Mouse (Mus musculus): ENCODE results near the gene Eef2. TPM values are rescaled to one million over a fixed set of nuclear protein-coding genes. Genes with fewer than 3 reads are reported as not detected.
"Not testable (repeated sequence)": the region's sequence is repeated elsewhere in the genome, so short reads cannot be mapped to it uniquely, and the experiment has no call there.

The Eef2 gene
- polyA plus RNA-seq, 1 experiment, result 1,040 TPM

DNA sequence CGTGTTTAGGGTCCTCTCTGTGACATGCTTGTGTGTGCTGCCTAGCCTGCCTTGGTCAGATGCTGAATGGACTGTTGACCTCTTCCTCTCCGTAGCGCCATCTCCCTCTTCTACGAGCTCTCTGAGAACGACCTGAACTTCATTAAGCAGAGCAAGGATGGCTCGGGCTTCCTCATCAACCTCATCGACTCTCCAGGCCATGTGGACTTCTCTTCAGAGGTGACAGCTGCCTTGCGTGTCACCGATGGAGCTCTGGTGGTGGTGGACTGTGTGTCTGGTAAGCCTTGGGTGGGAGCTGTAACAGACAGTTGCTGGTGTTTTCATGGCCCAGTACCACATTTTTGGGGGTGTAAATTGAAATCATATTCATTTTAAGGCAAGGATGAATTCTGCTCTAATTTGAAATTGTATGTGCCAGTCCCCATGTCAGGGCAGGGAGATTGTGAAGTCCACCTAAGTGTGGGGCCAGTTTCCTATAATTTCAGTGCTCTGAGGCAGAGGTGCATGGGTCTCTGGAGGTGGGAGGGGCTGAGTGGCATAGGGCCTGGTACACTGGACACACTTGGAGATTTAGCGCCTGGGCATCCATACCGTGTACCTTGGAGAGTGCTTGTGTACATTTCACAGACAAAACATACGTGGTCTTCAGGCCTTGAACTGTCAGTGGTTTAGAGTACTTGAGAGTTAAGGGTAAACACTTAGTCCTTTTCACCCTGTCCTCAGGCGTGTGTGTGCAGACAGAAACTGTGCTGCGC is 1.7 kb downstream of the Eef2 start:
- TF ChIP-seq CTCF (IDR thresholded peaks at IDR 0.05; ENCODE audit: extremely low read depth, insufficient read depth, low read length) (no peak), POLR2A (IDR thresholded peaks at IDR 0.05; ENCODE audit: extremely low read depth, insufficient read depth, low read length) (no peak)
- Histone ChIP-seq H3K4me1 (ENCODE audit: control insufficient read depth, insufficient read depth, low read length) (peaks cover 5% of the 10 kb centered on the region; the same call in 1 of the 2 replicates), H3K27ac (ENCODE audit: insufficient read depth, low read length) (no peak overlapping the region), H3K4me3 (ENCODE audit: insufficient read depth, low read length) (peak overlapping the region; percentile 70)

DNA sequence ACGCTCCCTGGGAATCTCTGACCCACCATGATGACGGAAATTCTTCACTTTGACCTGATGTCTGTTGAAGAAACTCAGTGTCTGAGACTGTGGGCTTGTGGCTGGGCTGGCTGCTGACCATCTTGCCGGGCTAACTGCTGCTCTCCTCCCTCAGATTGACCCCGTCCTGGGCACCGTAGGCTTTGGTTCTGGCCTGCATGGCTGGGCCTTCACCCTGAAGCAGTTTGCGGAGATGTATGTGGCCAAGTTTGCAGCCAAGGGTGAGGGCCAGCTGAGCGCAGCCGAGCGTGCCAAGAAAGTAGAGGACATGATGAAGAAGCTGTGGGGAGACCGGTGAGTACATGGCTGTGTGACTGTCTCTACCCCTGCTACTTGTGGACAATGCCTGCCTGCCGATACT is 2.5 kb downstream of the Eef2 start:
- Histone ChIP-seq H3K4me3 (ENCODE audit: insufficient read depth, low read length) (no peak overlapping the region), H3K27ac (ENCODE audit: insufficient read depth, low read length) (no peak overlapping the region), H3K4me1 (ENCODE audit: control insufficient read depth, insufficient read depth, low read length) (peaks cover 7% of the 10 kb centered on the region)
- TF ChIP-seq POLR2A (IDR thresholded peaks at IDR 0.05; ENCODE audit: extremely low read depth, insufficient read depth, low read length) (no peak), CTCF (IDR thresholded peaks at IDR 0.05; ENCODE audit: extremely low read depth, insufficient read depth, low read length) (no peak)

DNA sequence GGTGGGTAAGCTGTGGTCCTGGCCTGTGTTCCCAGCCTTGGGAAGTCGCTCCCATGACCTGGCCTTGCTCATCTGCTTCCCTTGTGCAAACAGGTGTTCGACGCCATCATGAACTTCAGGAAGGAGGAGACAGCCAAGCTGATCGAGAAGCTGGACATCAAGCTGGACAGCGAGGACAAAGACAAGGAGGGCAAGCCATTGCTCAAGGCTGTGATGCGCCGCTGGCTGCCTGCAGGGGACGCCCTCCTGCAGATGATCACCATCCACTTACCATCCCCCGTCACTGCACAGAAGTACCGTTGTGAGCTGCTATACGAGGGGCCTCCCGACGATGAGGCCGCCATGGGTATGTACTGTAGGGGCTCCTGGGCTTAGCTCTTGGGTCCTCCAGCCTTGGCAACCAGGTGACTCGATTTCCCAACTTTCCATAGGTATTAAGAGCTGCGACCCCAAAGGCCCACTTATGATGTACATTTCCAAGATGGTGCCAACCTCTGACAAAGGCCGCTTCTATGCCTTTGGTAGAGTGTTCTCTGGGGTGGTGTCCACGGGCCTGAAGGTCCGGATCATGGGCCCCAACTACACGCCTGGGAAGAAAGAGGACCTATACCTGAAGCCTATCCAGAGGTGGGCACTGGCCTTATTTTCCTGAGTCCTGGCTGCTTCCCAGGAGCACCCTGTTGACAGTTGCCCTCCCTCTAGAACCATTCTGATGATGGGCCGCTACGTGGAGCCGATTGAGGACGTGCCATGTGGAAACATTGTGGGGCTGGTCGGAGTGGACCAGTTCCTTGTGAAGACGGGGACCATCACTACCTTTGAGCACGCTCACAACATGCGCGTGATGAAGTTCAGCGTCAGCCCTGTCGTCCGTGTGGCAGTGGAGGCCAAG is 3.3 kb downstream of the Eef2 start:
- peaks cover 7% of the 10 kb centered on the region for H3K4me1 ChIP-seq (ENCODE audit: control insufficient read depth, insufficient read depth, low read length)
- no peak overlapping the region for H3K4me3 ChIP-seq (ENCODE audit: insufficient read depth, low read length)
- TF ChIP-seq POLR2A (IDR thresholded peaks at IDR 0.05; ENCODE audit: extremely low read depth, insufficient read depth, low read length) (no peak), CTCF (IDR thresholded peaks at IDR 0.05; ENCODE audit: extremely low read depth, insufficient read depth, low read length) (no peak)
- no peak overlapping the region for H3K27ac ChIP-seq (ENCODE audit: insufficient read depth, low read length)

DNA sequence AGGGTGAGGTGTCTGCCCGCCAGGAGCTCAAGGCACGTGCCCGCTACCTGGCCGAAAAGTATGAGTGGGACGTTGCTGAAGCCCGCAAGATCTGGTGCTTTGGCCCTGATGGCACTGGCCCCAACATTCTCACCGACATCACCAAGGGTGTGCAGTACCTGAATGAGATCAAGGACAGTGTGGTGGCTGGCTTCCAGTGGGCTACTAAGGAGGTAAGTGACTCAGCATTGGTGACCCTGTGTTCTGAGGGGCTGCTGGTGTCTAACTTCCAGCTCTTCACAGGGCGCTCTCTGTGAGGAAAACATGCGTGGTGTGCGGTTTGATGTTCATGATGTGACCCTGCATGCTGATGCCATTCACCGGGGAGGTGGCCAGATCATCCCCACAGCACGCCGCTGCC is 4.5 kb downstream of the Eef2 start:
- no peak overlapping the region for H3K27ac ChIP-seq (ENCODE audit: insufficient read depth, low read length)
- no peak overlapping the region for H3K4me3 ChIP-seq (ENCODE audit: insufficient read depth, low read length)
- peaks cover 4% of the 10 kb centered on the region for H3K4me1 ChIP-seq (ENCODE audit: control insufficient read depth, insufficient read depth, low read length)
- TF ChIP-seq CTCF (IDR thresholded peaks at IDR 0.05; ENCODE audit: extremely low read depth, insufficient read depth, low read length) (no peak), POLR2A (IDR thresholded peaks at IDR 0.05; ENCODE audit: extremely low read depth, insufficient read depth, low read length) (no peak)

DNA sequence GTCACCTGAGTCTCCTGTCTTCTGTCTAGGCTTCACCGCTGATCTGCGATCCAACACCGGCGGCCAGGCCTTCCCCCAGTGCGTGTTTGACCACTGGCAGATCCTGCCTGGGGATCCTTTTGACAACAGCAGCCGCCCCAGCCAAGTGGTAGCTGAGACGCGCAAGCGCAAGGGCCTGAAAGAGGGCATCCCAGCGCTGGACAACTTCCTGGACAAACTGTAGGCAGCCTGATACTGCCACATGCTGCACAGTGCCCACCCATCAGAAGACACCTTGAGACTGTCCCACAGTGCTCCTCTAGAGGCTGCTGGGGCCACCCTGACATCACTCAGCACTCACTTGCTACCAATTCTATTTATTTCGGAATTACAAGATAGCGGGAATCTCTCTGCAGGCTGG is 5.4 kb downstream of the Eef2 start:
- H3K27ac ChIP-seq (ENCODE audit: insufficient read depth, low read length); H3K4me3 ChIP-seq (ENCODE audit: insufficient read depth, low read length); H3K4me1 ChIP-seq (ENCODE audit: control insufficient read depth, insufficient read depth, low read length): not testable (repeated sequence)

DNA sequence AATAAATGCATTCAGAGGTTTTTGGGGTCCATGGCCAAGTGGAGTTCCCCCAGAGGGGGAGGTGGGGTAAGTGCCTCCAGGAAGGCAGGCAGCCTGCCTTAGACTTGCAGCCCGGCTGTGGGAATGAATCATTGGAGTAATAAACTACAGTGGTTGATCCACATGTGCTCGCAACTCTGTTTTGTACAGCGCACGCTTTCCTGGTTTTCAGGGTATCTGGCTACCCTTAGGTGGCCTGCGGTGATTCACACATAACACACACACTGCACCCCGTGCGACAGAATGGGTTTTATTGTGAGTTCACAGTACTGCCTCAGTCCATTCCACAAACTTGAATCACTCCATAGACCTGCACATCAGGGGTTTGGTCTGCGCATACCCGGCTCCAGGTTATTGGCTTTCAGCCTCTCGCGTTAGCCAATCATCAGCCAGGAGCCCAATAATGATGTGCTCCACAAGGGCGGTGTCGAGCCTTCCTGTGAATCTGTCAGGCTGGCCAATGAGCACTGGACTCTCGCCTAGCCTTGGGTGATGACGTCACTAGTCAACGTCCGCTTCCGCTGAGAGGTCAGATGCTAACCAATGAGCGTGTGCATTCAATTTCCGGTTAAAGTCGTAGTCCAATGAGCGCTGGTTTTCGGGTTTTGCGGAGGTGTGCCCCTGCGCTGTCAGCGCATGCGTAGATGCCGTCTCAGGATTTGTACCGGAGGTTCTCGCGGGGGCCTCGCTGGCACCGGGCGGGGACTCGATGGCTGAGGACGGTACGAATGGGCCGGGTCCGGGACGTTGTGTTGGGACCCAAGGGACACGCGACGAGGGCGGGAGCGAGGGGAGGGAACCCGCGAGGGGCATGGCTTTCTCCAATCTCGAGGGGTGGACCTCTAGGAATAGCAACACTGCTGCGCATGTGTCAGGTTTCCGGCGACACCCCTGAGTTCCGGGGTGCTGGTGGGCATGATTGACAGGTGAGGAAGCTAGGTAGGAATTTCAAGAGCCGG is 6.2 kb downstream of the Eef2 start, which contains the start of gene Dapk3:
TSS of gene Dapk3 (plus strand) at position 670 of the 998 bp plus-strand sequence.
- Histone ChIP-seq H3K27ac (ENCODE audit: insufficient read depth, low read length) (peak within 1 kb of the TSS; percentile 33; the same call in 1 of the 2 replicates), H3K4me3 (ENCODE audit: insufficient read depth, low read length) (peak within 1 kb of the TSS; percentile 45), H3K4me1 (ENCODE audit: control insufficient read depth, insufficient read depth, low read length) (peaks cover 3% of the 10 kb centered on the region)
- TF ChIP-seq POLR2A (IDR thresholded peaks at IDR 0.05; ENCODE audit: extremely low read depth, insufficient read depth, low read length) (peak; percentile 88), CTCF (IDR thresholded peaks at IDR 0.05; ENCODE audit: extremely low read depth, insufficient read depth, low read length) (no peak)

DNA sequence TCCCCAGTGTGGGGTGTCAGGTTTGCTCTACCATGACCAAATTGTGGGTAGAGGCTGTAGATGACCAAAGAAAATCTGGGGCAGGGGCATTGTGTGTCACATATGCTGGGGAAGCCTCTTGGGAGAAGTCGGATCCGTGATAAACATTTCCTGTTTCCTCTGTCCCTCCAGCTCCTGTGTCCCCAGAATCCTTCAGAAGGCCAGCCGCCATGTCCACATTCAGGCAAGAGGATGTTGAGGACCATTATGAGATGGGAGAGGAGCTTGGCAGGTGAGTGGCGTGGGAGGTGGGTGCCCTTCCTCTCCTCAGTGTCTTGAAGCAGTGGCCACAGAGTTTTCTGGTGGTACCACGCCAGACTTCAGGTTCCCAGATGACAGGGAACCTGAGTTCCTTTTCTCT is 7.4 kb downstream of the Eef2 start, which contains the start of gene 4930442H23Rik:
TSS of gene 4930442H23Rik (minus strand) at position 45 of the 400 bp plus-strand sequence.
- TF ChIP-seq POLR2A (IDR thresholded peaks at IDR 0.05; ENCODE audit: extremely low read depth, insufficient read depth, low read length), result no peak
- no peak for TF ChIP-seq CTCF (IDR thresholded peaks at IDR 0.05; ENCODE audit: extremely low read depth, insufficient read depth, low read length)

DNA sequence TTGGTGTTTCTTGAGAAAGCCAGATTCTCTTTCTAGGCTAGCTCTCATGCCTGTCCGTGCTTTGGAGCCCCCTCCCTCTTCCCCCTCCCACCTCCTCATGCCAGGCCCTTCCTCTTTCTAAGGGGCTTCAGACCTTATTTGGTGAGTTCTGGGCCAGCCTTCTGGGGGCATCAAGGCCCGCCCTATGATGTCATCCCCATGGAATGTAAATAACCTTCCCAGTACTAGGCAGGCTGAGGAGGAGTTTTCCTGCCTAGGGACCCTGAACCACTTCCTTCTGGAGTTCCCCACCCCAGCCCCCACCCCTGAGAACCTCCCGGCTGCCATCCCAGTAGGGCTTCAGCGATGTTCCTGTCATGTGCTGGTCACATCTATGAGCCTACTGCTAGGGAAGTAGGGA is 8.3 kb downstream of the Eef2 start:
- H3K4me1 ChIP-seq (ENCODE audit: control insufficient read depth, insufficient read depth, low read length), result peaks cover 2% of the 10 kb centered on the region
- H3K4me3 ChIP-seq (ENCODE audit: insufficient read depth, low read length), result no peak overlapping the region
- H3K27ac ChIP-seq (ENCODE audit: insufficient read depth, low read length), result no peak overlapping the region
- TF ChIP-seq CTCF (IDR thresholded peaks at IDR 0.05; ENCODE audit: extremely low read depth, insufficient read depth, low read length) (no peak), POLR2A (IDR thresholded peaks at IDR 0.05; ENCODE audit: extremely low read depth, insufficient read depth, low read length) (no peak)

More for the DNA sequence above, 7.4 kb downstream of the Eef2 start, which contains the start of gene 4930442H23Rik:
- H3K4me3 ChIP-seq (ENCODE audit: insufficient read depth, low read length), result peak within 1 kb of the TSS; percentile 45
- H3K27ac ChIP-seq (ENCODE audit: insufficient read depth, low read length), result peak within 1 kb of the TSS; percentile 33; the same call in 1 of the 2 replicates
- peaks cover 2% of the 10 kb centered on the region for H3K4me1 ChIP-seq (ENCODE audit: control insufficient read depth, insufficient read depth, low read length)

DNA sequence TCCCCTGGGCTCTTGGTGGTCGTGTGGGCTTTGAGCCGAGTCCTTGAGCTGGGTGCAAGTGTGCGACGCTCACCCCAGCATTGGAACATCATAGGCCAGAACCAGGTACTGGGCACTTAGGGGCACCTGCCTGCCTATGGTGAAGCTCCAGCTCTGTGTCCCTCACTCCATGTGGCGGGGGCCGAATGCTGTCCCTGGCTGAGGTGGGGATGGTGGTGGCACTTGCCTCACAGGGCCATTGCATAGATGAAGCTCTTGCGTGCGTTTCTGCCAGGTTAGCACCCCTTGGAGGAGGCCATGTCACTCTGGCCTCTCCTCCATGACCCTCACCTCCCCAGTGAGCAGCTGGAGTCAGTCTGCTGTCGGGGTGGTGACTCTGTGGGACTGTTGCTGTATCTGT is 10.7 kb downstream of the Eef2 start:
- TF ChIP-seq CTCF (IDR thresholded peaks at IDR 0.05; ENCODE audit: extremely low read depth, insufficient read depth, low read length) (no peak), POLR2A (IDR thresholded peaks at IDR 0.05; ENCODE audit: extremely low read depth, insufficient read depth, low read length) (no peak)
- no peak overlapping the region for H3K4me3 ChIP-seq (ENCODE audit: insufficient read depth, low read length)

More for the DNA sequence above, 10.7 kb downstream of the Eef2 start:
- no peak overlapping the region for H3K27ac ChIP-seq (ENCODE audit: insufficient read depth, low read length)
- H3K4me1 ChIP-seq (ENCODE audit: control insufficient read depth, insufficient read depth, low read length), result peaks cover 2% of the 10 kb centered on the region
